Mouse (Mus musculus): ENCODE measurements at regions not wholly inside any gene's neighbourhood (a gene's known extent, or its start where the extent isn't known, plus 50 kb on each side); places are given as distances from the start of the nearest gene placed in this dataset.

DNA sequence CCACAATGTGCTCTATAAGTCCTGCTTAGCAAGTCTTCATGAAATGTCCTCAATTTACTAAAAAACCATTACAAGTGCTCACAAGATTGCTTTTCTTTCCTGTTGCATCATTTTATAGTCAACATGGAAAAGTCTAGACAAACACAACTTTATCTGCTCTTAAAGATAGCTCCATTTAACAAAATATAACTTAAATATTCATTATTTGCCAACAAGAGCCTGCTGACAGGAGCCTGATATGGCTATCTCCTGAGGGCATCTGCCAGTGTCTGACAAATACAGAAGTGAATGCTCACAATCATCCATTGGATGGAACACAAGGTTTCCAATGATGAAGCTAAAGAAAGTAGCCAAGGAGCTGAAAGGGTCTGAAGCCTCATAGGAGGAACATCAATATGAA lies 197.8 kb downstream of the Ndufa4 start:
- TF ChIP-seq POLR2A (IDR thresholded peaks at IDR 0.05; ENCODE audit: extremely low read depth, insufficient read depth, low read length): no peak
- no peak for TF ChIP-seq CTCF (IDR thresholded peaks at IDR 0.05; ENCODE audit: low read depth, low read length)

Data from liver, adult 2 months (tissue).